Mouse (Mus musculus): ENCODE measurements around the gene Cnmd.

Cnmd gene

GRCm38 (mm10) chr14:79662001-79662400 is at the start of gene Cnmd:
Gene Cnmd (minus strand): TSS chr14:79662170.
- no peak for DNase-seq (ENCODE audit: low spot score)

- no peak for DNase-seq (ENCODE audit: low spot score)
Measured at GRCm38 (mm10) chr14:79711301-79711700, 49.3 kb upstream of the Cnmd start.

GRCm38 (mm10) chr14:79703523-79704172 is 41.7 kb upstream of the Cnmd start:
- DNase-seq (ENCODE audit: low spot score) = no peak

GRCm38 (mm10) chr14:79701606-79702005 is 39.6 kb upstream of the Cnmd start:
- DNase-seq (ENCODE audit: low spot score) = no peak

GRCm38 (mm10) chr14:79701054-79701453 is 39.1 kb upstream of the Cnmd start:
- DNase-seq (ENCODE audit: low spot score) = no peak

- DNase-seq (ENCODE audit: low spot score) = no peak
Measured at GRCm38 (mm10) chr14:79699381-79699780, 37.4 kb upstream of the Cnmd start.

GRCm38 (mm10) chr14:79690068-79690844 is 28.3 kb upstream of the Cnmd start:
- no peak for DNase-seq (ENCODE audit: low spot score)

GRCm38 (mm10) chr14:79680652-79681051 is 18.7 kb upstream of the Cnmd start:
- DNase-seq (ENCODE audit: low spot score) = no peak

GRCm38 (mm10) chr14:79677891-79678687 is 16.1 kb upstream of the Cnmd start:
- no peak for DNase-seq (ENCODE audit: low spot score)

- no peak for DNase-seq (ENCODE audit: low spot score)
Measured at GRCm38 (mm10) chr14:79677108-79677753, 15.3 kb upstream of the Cnmd start.

- no peak for DNase-seq (ENCODE audit: low spot score)
Measured at GRCm38 (mm10) chr14:79673083-79674013, 11.4 kb upstream of the Cnmd start.

GRCm38 (mm10) chr14:79672567-79672966 is 10.6 kb upstream of the Cnmd start:
- no peak for DNase-seq (ENCODE audit: low spot score)

- DNase-seq (ENCODE audit: low spot score) = no peak
Measured at GRCm38 (mm10) chr14:79671008-79671407, 9.0 kb upstream of the Cnmd start.

- DNase-seq (ENCODE audit: low spot score) = peak; percentile 13
Measured at GRCm38 (mm10) chr14:79661005-79661917, 709 bp downstream of the Cnmd start.

GRCm38 (mm10) chr14:79660467-79660866 is 1.5 kb downstream of the Cnmd start:
- no peak for DNase-seq (ENCODE audit: low spot score)

- DNase-seq (ENCODE audit: low spot score) = no peak
Measured at GRCm38 (mm10) chr14:79658748-79659508, 3.0 kb downstream of the Cnmd start.

GRCm38 (mm10) chr14:79658286-79658685 is 3.7 kb downstream of the Cnmd start:
- no peak for DNase-seq (ENCODE audit: low spot score)

GRCm38 (mm10) chr14:79652654-79653053 is 9.3 kb downstream of the Cnmd start:
- no peak for DNase-seq (ENCODE audit: low spot score)

GRCm38 (mm10) chr14:79649680-79650079 is 12.3 kb downstream of the Cnmd start:
- DNase-seq (ENCODE audit: low spot score) = no peak
